Mouse (Mus musculus) MEL (cell line): ENCODE data around the gene Tmem8. TPM values are rescaled to one million over a fixed set of nuclear protein-coding genes. Genes with fewer than 3 reads are reported as not detected.

Experiments used
- DNase-seq: peaks from one replicate; pipeline ENCODE4 v3.0.0; 2011; ENCODE audit warnings: low read depth, low spot score
- H3K27ac ChIP-seq: 2 replicates; pipeline ENCODE4 v1.5.1; 2012; ENCODE audit warnings: low read depth, mild to moderate bottlenecking, control low read depth, low read length, moderate library complexity; ENCODE audit not compliant: control insufficient read depth
- H3K27me3 ChIP-seq, 2 experiments: fragments of 150-350 bp in 1 of 2; sonication (generic) in 1 of 2; 2 replicates each; pipeline ENCODE4 v1.6.1; 2012; ENCODE audit warnings: low read length in 2 of 2, mild to moderate bottlenecking in 2 of 2, improper control_type of control experiment in 1 of 2, moderate library complexity in 1 of 2; ENCODE audit not compliant: insufficient read depth in 2 of 2, control insufficient read depth in 1 of 2
- H3K36me3 ChIP-seq, 2 experiments: 2 replicates each; pipeline ENCODE4 v1.6.1; 2012 to 2014; ENCODE audit warnings: low read length in 2 of 2, improper control_type of control experiment in 1 of 2, inconsistent platforms in 1 of 2, mild to moderate bottlenecking in 1 of 2; ENCODE audit not compliant: insufficient read depth in 2 of 2, control insufficient read depth in 1 of 2
- H3K4me1 ChIP-seq, 2 experiments: fragments of 150-350 bp in 1 of 2; sonication (generic) in 1 of 2; 2 replicates each; pipeline ENCODE4 v1.6.1; 2012; ENCODE audit warnings: low read length in 2 of 2, improper control_type of control experiment in 1 of 2, mild to moderate bottlenecking in 1 of 2; ENCODE audit not compliant: insufficient read depth in 2 of 2, control insufficient read depth in 1 of 2
- H3K4me3 ChIP-seq, 2 experiments: fragments of 150-350 bp in 1 of 2; sonication (generic) in 1 of 2; 2 replicates each; pipeline ENCODE4 v1.5.1; 2012; ENCODE audit warnings: low read depth in 2 of 2, low read length in 2 of 2, mild to moderate bottlenecking in 2 of 2, moderate library complexity in 2 of 2, control low read depth in 1 of 2, improper control_type of control experiment in 1 of 2; ENCODE audit not compliant: control insufficient read depth in 1 of 2, insufficient read depth in 1 of 2
- H3K79me2 ChIP-seq: 2 replicates; pipeline ENCODE4 v1.6.1; 2012; ENCODE audit warnings: mild to moderate bottlenecking, low read length, moderate library complexity; ENCODE audit not compliant: control insufficient read depth, poor library complexity, insufficient read depth
- H3K9ac ChIP-seq: 2 replicates; pipeline ENCODE4 v1.6.1; 2012; ENCODE audit warnings: low read depth, mild to moderate bottlenecking, control low read depth, low read length, moderate library complexity; ENCODE audit not compliant: control insufficient read depth, poor library complexity, severe bottlenecking
- H3K9me3 ChIP-seq: fragments of 150-350 bp; sonication (generic); replicated peaks from 2 replicates; pipeline ENCODE4 v1.6.1; 2012; ENCODE audit warnings: mild to moderate bottlenecking, low read length, improper control_type of control experiment, moderate library complexity; ENCODE audit not compliant: insufficient read depth
- BHLHE40 ChIP-seq: IDR thresholded peaks from 2 replicates; pipeline ENCODE4 v1.6.1; 2012; ENCODE audit warnings: low read depth, mild to moderate bottlenecking, inconsistent platforms, low read length, improper control_type of control experiment, borderline replicate concordance
- CTCF ChIP-seq, 3 experiments: IDR thresholded peaks in 2 of 3; conservative IDR thresholded peaks in 1 of 3; 2 replicates each; pipeline ENCODE4 v1.5.1; 2011 to 2012; ENCODE audit warnings: low read length in 3 of 3, low read depth in 2 of 3, mild to moderate bottlenecking in 2 of 3, improper control_type of control experiment in 1 of 3, inconsistent platforms in 1 of 3, mixed read lengths in 1 of 3, moderate library complexity in 1 of 3; ENCODE audit not compliant: control insufficient read depth in 1 of 3, insufficient read depth in 1 of 3, poor library complexity in 1 of 3, severe bottlenecking in 1 of 3
- ELF1 ChIP-seq: IDR thresholded peaks from 2 replicates; pipeline ENCODE4 v1.6.1; 2014; ENCODE audit warnings: low read depth, mild to moderate bottlenecking, inconsistent platforms, low read length, improper control_type of control experiment, moderate library complexity
- EP300 ChIP-seq, 2 experiments: IDR thresholded peaks; 2 replicates each; pipeline ENCODE4 v1.6.1; 2011; ENCODE audit warnings: improper control_type of control experiment in 2 of 2, low read length in 2 of 2, low read depth in 1 of 2, mild to moderate bottlenecking in 1 of 2
- ETS1 ChIP-seq: IDR thresholded peaks from 2 replicates; pipeline ENCODE4 v1.6.1; 2012; ENCODE audit warnings: low read depth, mild to moderate bottlenecking, inconsistent platforms, low read length, improper control_type of control experiment, moderate library complexity
- GATA1 ChIP-seq: IDR thresholded peaks from 2 replicates; pipeline ENCODE4 v1.6.1; 2011; ENCODE audit warnings: low read depth, low read length, improper control_type of control experiment
- HCFC1 ChIP-seq: IDR thresholded peaks from 2 replicates; pipeline ENCODE4 v1.6.1; 2012; ENCODE audit warnings: low read depth, mild to moderate bottlenecking, inconsistent platforms, low read length, improper control_type of control experiment, moderate library complexity
- JUND ChIP-seq: IDR thresholded peaks from 2 replicates; pipeline ENCODE4 v1.6.1; 2011; ENCODE audit warnings: low read depth, mild to moderate bottlenecking, improper control_type of control experiment, low read length
- MAFK ChIP-seq: IDR thresholded peaks from 2 replicates; pipeline ENCODE4 v1.6.1; 2011; ENCODE audit warnings: low read depth, mild to moderate bottlenecking, low read length, improper control_type of control experiment, borderline replicate concordance
- MAX ChIP-seq: IDR thresholded peaks from 2 replicates; pipeline ENCODE4 v1.6.1; 2011; ENCODE audit warnings: low read length, improper control_type of control experiment
- MAZ ChIP-seq: IDR thresholded peaks from 2 replicates; pipeline ENCODE4 v1.6.1; 2012; ENCODE audit warnings: low read depth, mild to moderate bottlenecking, inconsistent platforms, low read length, improper control_type of control experiment
- MEF2A ChIP-seq: IDR thresholded peaks from 2 replicates; pipeline ENCODE4 v1.6.1; 2014; ENCODE audit warnings: low read depth, mild to moderate bottlenecking, inconsistent platforms, low read length, improper control_type of control experiment; ENCODE audit not compliant: poor library complexity, insufficient replicate concordance, severe bottlenecking; ENCODE audit errors: extremely low read depth
- MXI1 ChIP-seq: IDR thresholded peaks from 2 replicates; pipeline ENCODE4 v1.6.1; 2011; ENCODE audit warnings: mild to moderate bottlenecking, low read depth, low read length, improper control_type of control experiment
- MYB ChIP-seq: IDR thresholded peaks from 2 replicates; pipeline ENCODE4 v1.6.1; 2011; ENCODE audit warnings: mild to moderate bottlenecking, low read depth, low read length, improper control_type of control experiment
- POLR2AphosphoS5 ChIP-seq: IDR thresholded peaks from 2 replicates; pipeline ENCODE4 v1.6.1; 2012; ENCODE audit warnings: low read depth, borderline replicate concordance, mild to moderate bottlenecking, inconsistent platforms, low read length, moderate library complexity, mixed read lengths
- RAD21 ChIP-seq: IDR thresholded peaks from 2 replicates; pipeline ENCODE4 v1.6.1; 2011; ENCODE audit warnings: mild to moderate bottlenecking, low read depth, low read length, improper control_type of control experiment
- RCOR1 ChIP-seq: IDR thresholded peaks from 2 replicates; pipeline ENCODE4 v1.6.1; 2012; ENCODE audit warnings: low read depth, mild to moderate bottlenecking, inconsistent platforms, low read length, improper control_type of control experiment
- TBP ChIP-seq: IDR thresholded peaks from 2 replicates; pipeline ENCODE4 v1.8.0; 2011; ENCODE audit warnings: low read depth, low read length, improper control_type of control experiment
- TCF12 ChIP-seq: IDR thresholded peaks from 2 replicates; pipeline ENCODE4 v1.6.1; 2014; ENCODE audit warnings: low read depth, mild to moderate bottlenecking, inconsistent platforms, low read length, improper control_type of control experiment, moderate library complexity
- USF2 ChIP-seq, 2 experiments: IDR thresholded peaks; 2 replicates each; pipeline ENCODE4 v1.6.1; 2011 to 2012; ENCODE audit warnings: improper control_type of control experiment in 2 of 2, low read length in 2 of 2, borderline replicate concordance in 1 of 2, inconsistent platforms in 1 of 2, low read depth in 1 of 2, mild to moderate bottlenecking in 1 of 2; ENCODE audit not compliant: insufficient read depth in 1 of 2
- ZC3H11A ChIP-seq: IDR thresholded peaks from 2 replicates; pipeline ENCODE4 v1.6.1; 2012; ENCODE audit warnings: low read depth, mild to moderate bottlenecking, inconsistent platforms, low read length, improper control_type of control experiment
- polyA plus RNA-seq, 2 experiments: library from polyadenylated mRNA; stranded (reverse) in 1 of 2; unstranded in 1 of 2; fragments of >175 nt in 1 of 2; fragments of >200 nt in 1 of 2; gene quantifications; 2 replicates each; pipeline versions ENCODE4 v1.2.1 to v1.2.4; 2012; ENCODE audit warnings: low replicate concordance in 2 of 2, low read depth in 1 of 2; ENCODE audit not compliant: insufficient read length in 2 of 2, insufficient read depth in 1 of 2, missing spikeins in 1 of 2
- total RNA-seq: library from RNA; depleted of rRNA; stranded (reverse); fragments of 300-350 nt; gene quantifications from 2 replicates; pipeline ENCODE4 v1.2.3, GENCODE M21; 2012

Tmem8 gene
- total and polyA plus RNA-seq, 3 experiments = 4.7 to 16.7 TPM; not detected in 1

DNA sequence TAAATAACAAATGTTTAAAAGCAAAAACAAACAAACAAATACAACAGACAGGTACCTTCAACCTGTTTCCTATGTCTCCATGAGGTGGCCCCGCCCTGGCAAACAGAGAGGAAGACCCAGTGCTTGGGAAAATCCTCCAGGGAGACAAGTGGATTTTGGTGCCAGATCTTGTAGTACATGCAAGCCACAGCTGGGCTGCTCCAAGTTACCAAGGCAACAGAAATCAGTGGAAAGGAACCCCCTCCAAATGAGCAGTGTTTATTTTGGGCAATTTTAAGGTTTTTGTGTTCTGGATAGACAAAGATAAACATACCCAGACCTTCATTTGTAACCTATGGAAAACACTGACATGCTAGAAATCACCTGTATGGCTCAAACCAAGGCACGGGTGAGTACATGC lies 34.2 kb upstream of the Tmem8 start:
- H3K9me3 ChIP-seq = no peaks in the 10 kb centered on the region
- DNase-seq = no peak
- H3K4me1 ChIP-seq = no peaks in the 10 kb centered on the region
- no peaks in the 10 kb centered on the region for H3K79me2 ChIP-seq
- H3K36me3 ChIP-seq = no peaks in the 10 kb centered on the region
- no peak overlapping the region for H3K4me3 ChIP-seq
- no peaks in the 10 kb centered on the region for H3K27me3 ChIP-seq
- H3K27ac ChIP-seq = no peak overlapping the region
- no peak for TF ChIP-seq ELF1
- no peak for TF ChIP-seq MAFK
- no peak for TF ChIP-seq USF2 (IDR thresholded peaks at IDR 0.05; ENCODE audit: borderline replicate concordance in 1 of 2, insufficient read depth in 1 of 2, low read depth in 1 of 2, low read length in 2 of 2)
- no peak for TF ChIP-seq HCFC1
- TF ChIP-seq EP300 (IDR thresholded peaks at IDR 0.05; ENCODE audit: low read depth in 1 of 2, low read length in 2 of 2) = no peak
- TF ChIP-seq TCF12 = no peak
- no peak for TF ChIP-seq POLR2AphosphoS5
- no peak for TF ChIP-seq GATA1
- TF ChIP-seq TBP = no peak
- no peak for TF ChIP-seq MAZ
- no peak for TF ChIP-seq CTCF (IDR thresholded peaks at IDR 0.05 in 2 of 3, conservative IDR thresholded peaks at IDR 0.05 in 1 of 3; ENCODE audit: control insufficient read depth in 1 of 3, insufficient read depth in 1 of 3, low read depth in 2 of 3, low read length in 3 of 3, poor library complexity in 1 of 3, severe bottlenecking in 1 of 3)
- TF ChIP-seq RCOR1 = no peak
- no peak for TF ChIP-seq MEF2A
- H3K9ac ChIP-seq = no peak overlapping the region

DNA sequence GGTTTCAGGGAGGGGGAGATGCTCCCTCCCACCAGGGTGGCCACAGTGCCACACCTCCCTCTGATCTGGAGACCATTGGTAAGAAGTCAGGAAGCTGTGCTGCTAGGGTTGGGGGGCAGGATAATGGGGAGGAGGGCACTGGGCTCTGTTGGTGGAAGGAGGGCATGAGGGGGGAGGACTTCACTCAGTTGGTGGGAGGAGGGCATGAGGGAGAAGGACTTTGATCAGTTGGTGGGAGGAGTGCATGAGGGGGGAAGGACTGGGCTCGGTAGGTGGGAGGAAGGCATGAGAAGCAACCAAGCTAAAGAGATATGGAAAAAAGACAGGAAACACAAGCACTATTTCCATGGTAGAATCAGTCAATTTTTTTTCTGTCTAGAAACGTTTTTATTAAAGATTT lies 32.2 kb upstream of the Tmem8 start:
- no peak for TF ChIP-seq ETS1
- TF ChIP-seq BHLHE40 = no peak
- TF ChIP-seq ZC3H11A = no peak
- no peak for TF ChIP-seq MAZ
- TF ChIP-seq USF2 (IDR thresholded peaks at IDR 0.05; ENCODE audit: borderline replicate concordance in 1 of 2, insufficient read depth in 1 of 2, low read depth in 1 of 2, low read length in 2 of 2) = no peak
- no peak for TF ChIP-seq MAX
- no peak for TF ChIP-seq TBP
- TF ChIP-seq HCFC1 = no peak
- no peak for TF ChIP-seq RAD21
- TF ChIP-seq ELF1 = no peak
- TF ChIP-seq JUND = no peak
- TF ChIP-seq MXI1 = no peak
- TF ChIP-seq MYB = no peak
- TF ChIP-seq, all 39 proteins: peak for 0
- Histone ChIP-seq H3K36me3 (no peaks in the 10 kb centered on the region), H3K4me1 (no peaks in the 10 kb centered on the region), H3K27ac (no peak overlapping the region), H3K4me3 (no peak overlapping the region), H3K79me2 (no peaks in the 10 kb centered on the region), H3K27me3 (no peaks in the 10 kb centered on the region), H3K9ac (no peak overlapping the region), H3K9me3 (no peaks in the 10 kb centered on the region)
- DNase-seq = no peak
